Mouse (Mus musculus) left cerebral cortex, adult 9 months (tissue): ENCODE data around the gene Alpi.

Source experiments
- DNase-seq, 2 experiments: peaks; one replicate each; pipeline ENCODE4 v3.0.0; 2022; ENCODE audit warnings: low spot score in 2 of 2

Alpi gene

GRCm38 (mm10) chr1:87101411-87101810 lies at the start of gene Alpi:
Gene Alpi, minus strand, starts transcription at chr1:87101606.
- no peak for DNase-seq

- DNase-seq, result no peak
Measured at GRCm38 (mm10) chr1:87149422-87149821, 48.0 kb upstream of the Alpi start.

- DNase-seq, result no peak
Measured at GRCm38 (mm10) chr1:87143141-87143540, 41.7 kb upstream of the Alpi start.

GRCm38 (mm10) chr1:87142456-87142855 lies 41.0 kb upstream of the Alpi start:
- DNase-seq, result no peak

GRCm38 (mm10) chr1:87141550-87141949 lies 40.1 kb upstream of the Alpi start:
- DNase-seq, result no peak

- DNase-seq, result no peak
Measured at GRCm38 (mm10) chr1:87131803-87132202, 30.4 kb upstream of the Alpi start.

GRCm38 (mm10) chr1:87127206-87128030 lies 26.0 kb upstream of the Alpi start:
- peak in 1 of 2 experiments; percentile 29 for DNase-seq

- no peak for DNase-seq
Measured at GRCm38 (mm10) chr1:87124673-87125072, 23.3 kb upstream of the Alpi start, which contains the start of gene Akp3. Gene Akp3, plus strand, starts transcription at chr1:87124973.

GRCm38 (mm10) chr1:87114784-87115183 lies 13.4 kb upstream of the Alpi start:
- no peak for DNase-seq

- no peak for DNase-seq
Measured at GRCm38 (mm10) chr1:87111719-87112354, 10.4 kb upstream of the Alpi start.

- no peak for DNase-seq
Measured at GRCm38 (mm10) chr1:87108564-87108963, 7.2 kb upstream of the Alpi start.

GRCm38 (mm10) chr1:87106536-87106935 lies 5.1 kb upstream of the Alpi start:
- DNase-seq, result no peak

- DNase-seq, result no peak
Measured at GRCm38 (mm10) chr1:87103936-87104335, 2.5 kb upstream of the Alpi start.

- no peak for DNase-seq
Measured at GRCm38 (mm10) chr1:87102114-87102513, 708 bp upstream of the Alpi start.

GRCm38 (mm10) chr1:87098358-87098975 lies 2.9 kb downstream of the Alpi start:
- DNase-seq, result peak in 1 of 2 experiments; percentile 9

- DNase-seq, result no peak
Measured at GRCm38 (mm10) chr1:87095642-87096041, 5.8 kb downstream of the Alpi start.

- no peak for DNase-seq
Measured at GRCm38 (mm10) chr1:87089828-87090227, 11.6 kb downstream of the Alpi start, which contains the start of gene Alppl2. Gene Alppl2, minus strand, starts transcription at chr1:87089928.

GRCm38 (mm10) chr1:87089251-87089650 lies 12.2 kb downstream of the Alpi start:
- no peak for DNase-seq

- DNase-seq, result no peak
Measured at GRCm38 (mm10) chr1:87086964-87087363, 14.4 kb downstream of the Alpi start.

GRCm38 (mm10) chr1:87086196-87086595 lies 15.2 kb downstream of the Alpi start:
- DNase-seq, result no peak

- no peak for DNase-seq
Measured at GRCm38 (mm10) chr1:87073776-87074175, 27.6 kb downstream of the Alpi start.

GRCm38 (mm10) chr1:87070720-87071119 lies 30.7 kb downstream of the Alpi start:
- DNase-seq, result no peak

GRCm38 (mm10) chr1:87060913-87061312 lies 40.5 kb downstream of the Alpi start:
- DNase-seq, result no peak
